In genomic region chr12:13609027-13609426, GRCm38 (mm10) we compare ENCODE assay signal across 16 mouse cellular contexts.
DNase-seq lines count a peak whose midpoint lies in the region; ATAC-seq and TF ChIP-seq lines count a peak whose summit lies in the region.
"Had no signal": no experiment of that assay in that cellular context is flagged by ENCODE, and none has a peak within 500 bp of the region (broad histone marks: within the 10 kb centered on the region; RNA-seq: fewer than 3 reads in every experiment).

No protein-coding gene starts in this region.

- H3K4me1 ChIP-seq in forebrain, postnatal 0 days (ENCODE audit: insufficient read depth): no peaks in the 10 kb centered on the region
- peaks cover 10% of the 10 kb centered on the region for H3K4me1 ChIP-seq in forebrain, embryonic 10.5 days
- H3K4me1 ChIP-seq in limb, embryonic 14.5 days (ENCODE audit: control insufficient read depth, insufficient read depth, low read length): no peaks in the 10 kb centered on the region
- H3K4me1 ChIP-seq in limb, embryonic 10.5 days: peaks cover 13% of the 10 kb centered on the region
- H3K4me1 ChIP-seq in intestine, embryonic 15.5 days (replicated peaks): no peaks in the 10 kb centered on the region
- H3K4me1 ChIP-seq: heart, embryonic 15.5 days had no signal

- H3K4me3 ChIP-seq in forebrain, postnatal 0 days (ENCODE audit: low read depth, low read length): no peak overlapping the region
- H3K4me3 ChIP-seq in forebrain, embryonic 10.5 days: no peak overlapping the region
- no peak overlapping the region for H3K4me3 ChIP-seq in limb, embryonic 14.5 days (replicated peaks; ENCODE audit: low read length)
- no peak overlapping the region for H3K4me3 ChIP-seq in limb, embryonic 10.5 days
- H3K4me3 ChIP-seq in intestine, embryonic 15.5 days (replicated peaks): no peak overlapping the region
- H3K4me3 ChIP-seq: erythroblast, embryonic 14.5 days; heart, embryonic 15.5 days; hindbrain, embryonic 12.5 days; midbrain, embryonic 10.5 days had no signal

- no peak for TF ChIP-seq CTCF in forebrain, postnatal 0 days (IDR thresholded peaks at IDR 0.05; ENCODE audit: low read depth)

- no peak overlapping the region for H3K4me2 ChIP-seq in forebrain, postnatal 0 days (ENCODE audit: low read depth)
- H3K4me2 ChIP-seq in limb, embryonic 14.5 days (replicated peaks; ENCODE audit: low read depth, low read length, severe bottlenecking): no peak overlapping the region
- H3K4me2 ChIP-seq in intestine, embryonic 15.5 days (replicated peaks): no peak overlapping the region
- H3K4me2 ChIP-seq: heart, embryonic 15.5 days; hindbrain, embryonic 12.5 days had no signal

- DNase-seq in forebrain, postnatal 0 days: no peak
- no peak for DNase-seq in forebrain, embryonic 10.5 days (ENCODE audit: extremely low spot score, low spot score)
- DNase-seq in limb, embryonic 14.5 days (ENCODE audit: low spot score): peak; percentile 3
- no peak for DNase-seq in limb, embryonic 10.5 days (ENCODE audit: low spot score)
- peak; percentile 65 for DNase-seq in brain, adult 2 months (ENCODE audit: low read depth, low spot score)
- DNase-seq in layer of hippocampus, adult 18-20 months (ENCODE audit: low spot score in 2 of 2): peak; percentile 56 to 82
- DNase-seq: cerebellum, adult 11-12 months; kidney, adult 9 months; lung, postnatal 36 days; thymus, adult 18-20 months had no signal

- no peaks in the 10 kb centered on the region for H3K27me3 ChIP-seq in forebrain, postnatal 0 days (ENCODE audit: insufficient read depth, low read length)
- no peaks in the 10 kb centered on the region for H3K27me3 ChIP-seq in forebrain, embryonic 10.5 days (ENCODE audit: poor library complexity, severe bottlenecking)
- H3K27me3 ChIP-seq in limb, embryonic 14.5 days (ENCODE audit: control insufficient read depth, insufficient read depth, low read length): no peaks in the 10 kb centered on the region
- H3K27me3 ChIP-seq in limb, embryonic 10.5 days (ENCODE audit: low read depth, poor library complexity, severe bottlenecking): no peaks in the 10 kb centered on the region
- H3K27me3 ChIP-seq in intestine, embryonic 15.5 days (replicated peaks): no peaks in the 10 kb centered on the region
- H3K27me3 ChIP-seq: heart, embryonic 15.5 days; hindbrain, embryonic 12.5 days had no signal

- no peak overlapping the region for H3K9ac ChIP-seq in forebrain, postnatal 0 days
- H3K9ac ChIP-seq in limb, embryonic 14.5 days (ENCODE audit: low read depth, low read length, severe bottlenecking): no peak overlapping the region
- no peak overlapping the region for H3K9ac ChIP-seq in intestine, embryonic 15.5 days
- H3K9ac ChIP-seq: heart, embryonic 15.5 days; hindbrain, embryonic 12.5 days; liver, embryonic 14.5 days had no signal

- peak; percentile 38; the same call in 1 of the 2 replicates for ATAC-seq in forebrain, postnatal 0 days
- no peak for ATAC-seq in limb, embryonic 14.5 days (ENCODE audit: low FRiP score, low read depth)
- no peak for ATAC-seq in intestine, embryonic 15.5 days

- H3K9me3 ChIP-seq in forebrain, postnatal 0 days (ENCODE audit: low read length): no peaks in the 10 kb centered on the region
- no peaks in the 10 kb centered on the region for H3K9me3 ChIP-seq in forebrain, embryonic 10.5 days
- H3K9me3 ChIP-seq in limb, embryonic 14.5 days (ENCODE audit: control insufficient read depth, low read length): no peaks in the 10 kb centered on the region
- H3K9me3 ChIP-seq in limb, embryonic 10.5 days (replicated peaks): no peaks in the 10 kb centered on the region
- no peaks in the 10 kb centered on the region for H3K9me3 ChIP-seq in intestine, embryonic 15.5 days
- H3K9me3 ChIP-seq: heart, embryonic 15.5 days; hindbrain, embryonic 12.5 days; midbrain, embryonic 10.5 days had no signal

- WGBS in forebrain, postnatal 0 days: 36% methylated on average over 11 of the region's 11 CpGs
- 94% methylated on average over 11 of the region's 11 CpGs for WGBS in forebrain, embryonic 10.5 days
- 53% methylated on average over 11 of the region's 11 CpGs for WGBS in limb, embryonic 14.5 days
- WGBS in limb, embryonic 10.5 days: 84% methylated on average over 11 of the region's 11 CpGs
- WGBS in intestine, embryonic 15.5 days: 71% methylated on average over 11 of the region's 11 CpGs

- H3K27ac ChIP-seq in forebrain, postnatal 0 days (ENCODE audit: low read depth, low read length): no peak overlapping the region
- no peak overlapping the region for H3K27ac ChIP-seq in forebrain, embryonic 10.5 days
- no peak overlapping the region for H3K27ac ChIP-seq in limb, embryonic 14.5 days (replicated peaks; ENCODE audit: low read depth, low read length)
- no peak overlapping the region for H3K27ac ChIP-seq in limb, embryonic 10.5 days
- no peak overlapping the region for H3K27ac ChIP-seq in intestine, embryonic 15.5 days
- H3K27ac ChIP-seq: heart, embryonic 15.5 days; hindbrain, embryonic 12.5 days; liver, embryonic 14.5 days; midbrain, embryonic 10.5 days had no signal

- TF ChIP-seq POLR2A in limb, embryonic 14.5 days (IDR thresholded peaks at IDR 0.05; ENCODE audit: borderline replicate concordance, extremely low read depth, insufficient read depth, insufficient read length): no peak

- H3K36me3 ChIP-seq in forebrain, postnatal 0 days (ENCODE audit: insufficient read depth): no peaks in the 10 kb centered on the region
- no peaks in the 10 kb centered on the region for H3K36me3 ChIP-seq in forebrain, embryonic 10.5 days (replicated peaks)
- no peaks in the 10 kb centered on the region for H3K36me3 ChIP-seq in limb, embryonic 14.5 days (ENCODE audit: control insufficient read depth, insufficient read depth, low read length)
- no peaks in the 10 kb centered on the region for H3K36me3 ChIP-seq in limb, embryonic 10.5 days
- no peaks in the 10 kb centered on the region for H3K36me3 ChIP-seq in intestine, embryonic 15.5 days
- H3K36me3 ChIP-seq: heart, embryonic 15.5 days; hindbrain, embryonic 12.5 days; midbrain, embryonic 10.5 days had no signal

Comparison
In these comparisons a context has a peak if more than half of its experiments do, and no peak if none do; other contexts are left out.
1. DNase-seq: peak in limb, embryonic 14.5 days (single experiment), brain, adult 2 months (single experiment) and layer of hippocampus, adult 18-20 months (2 of 2); none in forebrain, postnatal 0 days (single experiment), forebrain, embryonic 10.5 days (single experiment) and limb, embryonic 10.5 days (single experiment).